Mouse (Mus musculus): ENCODE measurements around the gene Ankrd53. TPM values are rescaled to one million over a fixed set of nuclear protein-coding genes. Genes with fewer than 3 reads are reported as not detected.

The Ankrd53 gene
- not detected for total RNA-seq (2021)
- long read RNA-seq: 0 reads

DNA sequence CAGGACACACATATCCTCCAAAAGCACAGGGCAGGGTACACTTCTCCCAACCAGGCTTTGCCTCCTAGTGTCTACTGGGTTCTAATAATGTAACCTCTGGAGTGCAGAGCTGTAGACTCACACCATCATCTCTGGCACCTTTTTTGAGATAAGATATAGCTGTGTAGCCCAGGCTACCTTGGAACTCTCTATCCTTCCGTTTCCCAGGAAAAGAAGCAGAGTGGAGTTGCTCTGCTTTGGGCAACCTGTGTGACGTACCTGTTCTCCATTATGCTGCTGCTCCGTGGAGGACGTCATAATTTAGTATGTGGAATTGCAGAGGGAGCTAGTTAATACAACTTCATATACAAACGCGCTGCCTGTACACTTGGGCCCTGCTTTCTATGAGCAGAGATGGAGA, at the start of gene Ankrd53:
Gene Ankrd53 (plus strand): TSS at position 301 of the 400 bp plus-strand sequence.
- DNase-seq (ENCODE audit: low spot score in 2 of 2): no peak

- DNase-seq (ENCODE audit: low spot score in 2 of 2): no peak
Observed at GRCm38 (mm10) chr6:83713271-83714136, 48.9 kb upstream of the Ankrd53 start.

DNA sequence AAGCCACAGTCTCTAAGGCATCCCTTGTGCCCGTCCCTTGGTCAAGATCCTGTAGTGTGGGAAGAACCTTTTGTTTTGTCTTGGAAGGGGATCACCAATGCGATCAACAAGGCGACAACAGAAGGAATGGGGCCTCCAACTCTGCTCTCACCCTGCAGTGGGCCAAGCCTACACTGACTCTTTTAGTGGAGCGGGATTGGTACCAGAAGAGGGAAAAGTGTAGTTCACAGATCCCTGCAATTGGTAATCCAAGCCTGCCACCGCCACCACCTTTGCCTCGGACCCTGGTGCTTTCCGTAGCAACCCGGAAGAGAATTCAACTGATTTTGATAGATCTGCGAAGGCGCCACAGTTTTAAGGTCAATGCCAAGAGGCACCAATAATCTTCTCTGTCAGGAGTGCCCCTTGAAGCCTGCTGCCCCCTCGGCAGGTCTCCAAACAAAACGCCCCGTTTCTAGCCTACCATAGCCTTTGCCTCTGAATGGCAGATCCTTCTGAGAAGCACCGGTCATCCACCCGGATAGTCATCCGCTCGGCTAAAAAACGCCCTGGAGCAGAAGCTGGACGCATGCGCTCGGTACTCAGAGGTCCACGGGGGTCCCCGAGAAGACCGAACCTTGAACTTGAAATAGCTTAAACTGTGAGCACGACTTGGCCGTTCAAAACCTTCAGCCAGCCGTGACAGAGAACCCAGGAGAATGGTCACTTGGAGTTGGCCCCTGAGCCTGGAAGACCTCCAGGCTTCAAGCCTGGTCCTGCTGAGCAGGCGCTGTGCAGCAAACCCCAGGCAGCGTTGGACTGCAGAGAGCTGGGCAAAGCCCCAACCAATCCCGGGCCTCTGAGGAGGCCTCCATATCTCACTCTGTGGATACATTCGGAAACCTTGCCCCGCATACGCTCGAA, 48.0 kb upstream of the Ankrd53 start:
- peak in 1 of 2 experiments; percentile 28 for DNase-seq (ENCODE audit: low spot score in 2 of 2)

DNA sequence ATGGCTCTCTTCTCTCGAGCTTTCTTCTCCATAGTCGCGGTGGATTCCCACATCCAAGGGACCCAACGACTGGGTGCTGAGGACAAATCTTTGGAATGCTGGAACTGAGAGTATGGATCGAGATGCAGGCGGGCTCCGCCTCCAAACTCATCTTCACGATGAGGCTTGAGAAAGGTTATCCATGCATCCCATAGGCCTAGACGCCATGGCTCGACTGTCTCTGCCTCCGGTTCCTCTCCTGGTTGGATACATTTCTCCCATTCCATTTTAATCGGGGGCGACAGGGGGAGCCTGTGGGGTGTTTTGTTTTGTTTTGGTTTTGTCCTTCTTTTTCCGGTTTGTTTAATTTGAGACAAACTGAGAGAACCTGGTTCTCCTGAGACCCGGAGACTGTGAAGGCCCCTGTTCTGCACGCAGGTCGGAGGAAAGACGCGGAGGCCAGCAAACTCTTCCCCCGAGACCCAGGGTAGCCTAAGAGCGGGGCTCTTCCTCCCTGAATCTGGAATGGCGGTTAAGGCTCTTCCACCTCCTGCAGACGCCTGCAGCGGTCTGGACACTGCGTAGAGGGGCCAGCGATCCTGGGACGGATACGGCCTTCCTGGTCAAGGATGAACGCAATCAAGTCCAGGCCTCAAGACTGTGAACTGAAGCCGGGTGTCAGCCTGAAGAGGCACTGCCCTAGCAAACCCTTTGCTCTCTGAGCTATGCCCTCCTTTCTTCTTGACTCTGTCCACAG, 46.8 kb upstream of the Ankrd53 start:
- DNase-seq (ENCODE audit: low spot score in 2 of 2): peak in 1 of 2 experiments; percentile 19

GRCm38 (mm10) chr6:83717026-83717425, 45.4 kb upstream of the Ankrd53 start:
- no peak for DNase-seq (ENCODE audit: low spot score in 2 of 2)

DNA sequence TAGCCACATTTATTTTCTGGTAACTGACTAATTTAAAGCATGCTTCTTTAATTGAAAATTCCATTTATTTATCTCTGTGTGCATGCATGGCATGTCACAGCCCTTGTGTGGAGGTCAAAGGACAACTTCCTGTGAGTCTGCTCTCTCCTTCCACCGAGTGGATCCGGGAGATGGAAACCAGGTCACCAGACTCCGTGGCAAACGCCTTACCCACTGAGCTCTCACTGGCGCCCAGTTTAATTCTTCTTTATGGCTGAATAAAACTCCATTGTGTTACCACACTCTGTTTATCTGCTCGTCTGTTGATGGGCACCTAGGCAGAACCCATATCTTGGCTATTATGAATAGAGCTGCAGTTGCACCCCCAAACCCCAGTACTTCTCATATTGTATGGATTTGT, 39.9 kb upstream of the Ankrd53 start:
- DNase-seq (ENCODE audit: low spot score in 2 of 2): no peak

GRCm38 (mm10) chr6:83727178-83727577, 35.3 kb upstream of the Ankrd53 start:
- no peak for DNase-seq (ENCODE audit: low spot score in 2 of 2)

DNA sequence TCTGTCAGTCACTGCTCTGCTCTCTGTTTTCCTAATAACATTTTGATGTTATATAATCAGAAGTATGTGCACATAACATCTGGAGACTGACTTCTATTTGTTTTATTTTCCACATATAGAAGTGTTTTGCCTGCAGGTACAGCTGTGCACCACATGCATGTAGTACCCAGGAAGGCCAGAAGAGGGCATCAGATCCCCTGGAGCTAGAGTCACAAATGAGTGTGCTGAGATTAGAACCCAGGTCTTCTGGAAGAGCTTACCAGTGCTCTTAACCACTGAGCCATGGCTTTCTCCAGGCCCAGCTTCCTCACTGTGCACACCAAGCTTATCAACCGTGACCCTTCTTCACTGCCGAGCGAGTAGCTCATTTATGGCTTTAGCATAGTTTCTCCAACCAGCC, 34.0 kb upstream of the Ankrd53 start:
- DNase-seq (ENCODE audit: low spot score in 2 of 2): peak in 1 of 2 experiments; percentile 26

- no peak for DNase-seq (ENCODE audit: low spot score in 2 of 2)
Observed at GRCm38 (mm10) chr6:83729350-83729970, 33.0 kb upstream of the Ankrd53 start.

GRCm38 (mm10) chr6:83731128-83731527, 31.3 kb upstream of the Ankrd53 start:
- peak; percentile 53 to 66 for DNase-seq (ENCODE audit: low spot score in 2 of 2)

DNA sequence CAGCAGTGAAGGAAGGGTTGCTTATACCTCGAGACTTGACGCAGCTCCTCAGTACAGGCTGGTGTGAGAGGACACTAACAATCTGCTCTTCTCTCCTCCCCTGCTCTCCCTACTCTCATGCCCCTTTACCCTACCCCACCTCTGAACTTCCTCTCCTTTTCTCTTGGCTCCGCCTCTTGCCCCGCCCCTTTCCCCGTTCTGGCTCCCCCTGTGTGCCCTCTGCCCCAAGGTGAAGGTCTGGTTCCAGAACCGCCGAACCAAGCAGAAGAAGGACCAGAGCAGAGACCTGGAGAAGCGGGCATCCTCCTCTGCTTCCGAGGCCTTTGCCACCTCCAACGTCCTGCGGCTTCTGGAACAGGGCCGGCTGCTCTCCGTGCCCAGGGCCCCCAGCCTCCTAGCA, 25.1 kb upstream of the Ankrd53 start:
- DNase-seq (ENCODE audit: low spot score in 2 of 2): no peak

GRCm38 (mm10) chr6:83738596-83738995, 23.8 kb upstream of the Ankrd53 start:
- DNase-seq (ENCODE audit: low spot score in 2 of 2): no peak

DNA sequence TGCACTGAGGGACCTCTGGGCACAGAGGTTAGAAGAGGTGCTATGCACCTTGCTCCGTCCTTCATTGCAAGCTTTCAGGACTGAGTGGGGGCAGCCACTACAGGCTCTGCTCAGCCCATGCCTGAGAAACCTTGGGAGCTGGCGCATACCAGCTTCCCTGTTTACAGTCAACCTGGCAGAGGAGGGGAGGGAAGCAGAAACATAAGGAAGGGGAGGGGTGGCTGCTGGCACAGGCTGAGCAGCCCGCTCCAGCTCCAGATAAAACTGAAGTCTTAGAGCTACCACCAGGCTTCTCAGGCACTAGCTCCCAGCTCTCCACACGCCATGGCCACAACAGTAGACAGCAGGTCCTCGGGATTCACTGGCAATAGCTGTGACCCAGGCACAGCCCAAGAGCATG, 19.7 kb upstream of the Ankrd53 start, which contains the start of gene Atp6v1b1:
Gene Atp6v1b1 (plus strand): TSS at position 230 of the 400 bp plus-strand sequence.
- no peak for DNase-seq (ENCODE audit: low spot score in 2 of 2)

GRCm38 (mm10) chr6:83743212-83743611, 19.2 kb upstream of the Ankrd53 start:
- DNase-seq (ENCODE audit: low spot score in 2 of 2): no peak

- DNase-seq (ENCODE audit: low spot score in 2 of 2): no peak
Observed at GRCm38 (mm10) chr6:83744126-83744525, 18.3 kb upstream of the Ankrd53 start.

DNA sequence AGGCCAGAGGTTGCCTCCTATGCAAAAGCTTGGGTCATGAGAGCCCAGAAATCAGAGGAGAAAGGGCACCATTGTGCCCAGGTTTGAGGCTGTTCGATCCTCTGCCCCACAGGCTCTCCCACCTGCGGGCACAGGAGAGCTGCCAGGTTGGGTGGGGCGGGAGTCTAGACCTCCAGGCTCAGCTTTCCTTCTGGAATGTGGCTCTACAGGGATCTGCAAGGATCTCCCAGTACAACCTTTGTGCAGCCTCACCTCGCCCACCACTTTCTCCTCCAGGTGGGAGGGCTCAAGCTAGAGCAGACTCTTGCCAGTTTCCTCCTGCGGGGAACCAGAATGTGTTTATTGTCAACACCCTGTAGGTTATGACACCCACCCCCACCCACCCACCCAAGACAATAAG, 17.9 kb upstream of the Ankrd53 start:
- no peak for DNase-seq (ENCODE audit: low spot score in 2 of 2)

- no peak for DNase-seq (ENCODE audit: low spot score in 2 of 2)
Observed at GRCm38 (mm10) chr6:83745466-83745865, 17.0 kb upstream of the Ankrd53 start.

GRCm38 (mm10) chr6:83749286-83749685, 13.2 kb upstream of the Ankrd53 start:
- DNase-seq (ENCODE audit: low spot score in 2 of 2): no peak

GRCm38 (mm10) chr6:83750171-83750684, 12.2 kb upstream of the Ankrd53 start:
- peak; percentile 72 to 80 for DNase-seq (ENCODE audit: low spot score in 2 of 2)

DNA sequence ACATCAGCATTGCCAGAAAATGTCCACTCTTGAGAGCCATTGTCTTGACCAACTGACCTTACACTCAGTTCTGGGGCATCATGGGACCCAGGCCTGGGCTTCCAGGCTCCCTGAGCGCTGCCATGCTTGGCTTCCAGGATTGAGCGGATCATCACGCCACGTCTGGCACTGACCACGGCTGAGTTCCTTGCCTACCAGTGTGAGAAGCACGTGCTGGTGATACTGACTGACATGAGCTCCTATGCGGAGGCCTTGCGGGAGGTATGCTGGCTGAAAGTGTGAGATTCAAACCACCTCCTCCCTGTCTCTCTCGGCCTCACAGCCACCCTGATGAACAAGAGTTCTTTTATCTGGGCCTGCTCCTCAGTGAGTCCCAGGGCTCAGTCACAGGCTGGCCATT, 6.4 kb upstream of the Ankrd53 start:
- no peak for DNase-seq (ENCODE audit: low spot score in 2 of 2)

Data from layer of hippocampus, postnatal 10 days (tissue).